Mouse (Mus musculus) liver, embryonic 14.5 days (tissue): ENCODE results near the gene Trim45.

ENCODE experiments used
- CTCF ChIP-seq: IDR thresholded peaks from 2 replicates; pipeline ENCODE4 v1.5.1; 2016; ENCODE audit warnings: antibody characterized with exemption, low read depth, control low read depth
- EP300 ChIP-seq: IDR thresholded peaks from 2 replicates; pipeline ENCODE4 v1.6.1; 2016; ENCODE audit warnings: antibody characterized with exemption, low read depth

GRCm38 (mm10) chr3:100890406-100890805 lies 31.6 kb upstream of the Trim45 start:
- TF ChIP-seq EP300 (no peak), CTCF (no peak)
